Mouse (Mus musculus) heart, adult 2 months (tissue): ENCODE results near the gene Slc51a.

Source experiments
- CTCF ChIP-seq: fragments of 200-600 bp; IDR thresholded peaks from 2 replicates; pipeline ENCODE4 v1.8.1; 2022; ENCODE audit warnings: antibody characterized with exemption, mild to moderate bottlenecking, moderate library complexity
- POLR2A ChIP-seq: fragments of 200-500 bp; IDR thresholded peaks from 2 replicates; pipeline ENCODE4 v1.6.1; 2011; ENCODE audit warnings: mild to moderate bottlenecking, low read depth, low read length, control low read depth; ENCODE audit not compliant: insufficient read depth

DNA sequence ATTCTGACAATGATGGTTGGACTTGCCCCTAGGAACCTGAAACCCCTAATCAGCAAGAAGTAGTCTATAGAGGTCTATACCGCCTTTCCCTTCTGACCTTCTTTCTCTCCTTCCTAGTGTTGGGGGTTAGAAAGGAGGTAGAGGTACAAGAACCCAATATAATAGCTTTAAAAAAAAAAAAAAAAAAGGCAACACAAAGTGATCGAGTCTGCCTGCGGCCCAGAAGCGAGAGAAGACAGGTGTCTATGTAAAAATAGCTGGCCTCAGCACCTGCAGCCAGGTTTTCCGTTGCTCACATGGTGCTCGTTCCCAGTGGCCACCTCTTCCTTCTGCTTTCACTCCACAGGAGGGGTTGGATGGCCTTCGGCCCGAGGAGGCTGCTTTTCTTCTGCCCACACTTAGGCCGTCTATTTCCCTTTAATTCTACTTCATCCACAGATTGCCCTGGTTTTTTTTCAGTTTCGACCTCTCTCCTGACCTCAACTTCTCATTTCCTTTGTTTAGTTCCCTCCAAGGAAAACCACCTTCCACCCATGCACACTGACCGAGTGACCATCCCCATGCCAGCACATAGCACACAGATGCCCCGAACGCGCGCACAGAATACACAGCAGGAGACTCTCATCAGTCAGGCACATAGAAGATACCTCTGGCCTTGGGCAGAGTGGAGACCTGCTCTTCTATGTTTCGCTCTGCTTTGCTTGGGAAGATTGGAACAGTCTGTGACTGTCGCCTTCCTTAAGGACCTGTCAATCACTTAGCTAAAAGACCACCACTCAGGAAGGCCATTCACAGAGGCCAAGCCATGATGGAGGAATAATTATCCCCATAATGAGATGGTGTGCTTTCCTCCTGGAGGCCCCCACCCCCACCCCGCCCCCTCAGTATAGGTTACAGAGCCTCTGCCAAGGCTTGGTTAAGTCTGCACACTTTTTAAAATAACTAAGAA is 45.5 kb upstream of the Slc51a start:
- TF ChIP-seq POLR2A (no peak), CTCF (no peak)
